Mouse (Mus musculus): Measurements from ENCODE around the gene Serpina3j. TPM values are rescaled to one million over a fixed set of nuclear protein-coding genes. Genes with fewer than 3 reads are reported as not detected.

Gene Serpina3j
- 0.11 and 3.6 TPM in 2 replicates for polyA plus RNA-seq (2012; rRNA removed; ENCODE audit: low replicate concordance)

DNA sequence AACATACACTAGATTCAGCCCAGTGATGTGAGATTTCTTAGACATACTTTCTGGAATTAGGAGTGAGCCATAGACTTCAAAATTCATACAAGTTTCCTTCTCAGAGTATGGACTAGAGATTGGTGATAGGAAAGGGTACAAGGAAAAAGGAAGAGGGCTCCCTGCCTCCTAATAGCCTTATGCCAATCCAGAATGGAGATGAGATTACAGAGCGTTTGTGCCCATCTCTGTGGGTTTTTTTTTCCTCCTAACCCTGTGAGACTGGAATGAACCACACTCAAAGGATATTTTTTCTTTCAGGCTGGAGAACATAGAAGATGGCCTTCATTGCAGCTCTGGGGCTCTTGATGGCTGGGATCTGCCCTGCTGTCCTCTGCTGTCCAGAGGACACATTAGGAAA lies at the start of gene Serpina3j:
Gene Serpina3j (plus strand): TSS at position 301 of the 400 bp plus-strand sequence.

DNA sequence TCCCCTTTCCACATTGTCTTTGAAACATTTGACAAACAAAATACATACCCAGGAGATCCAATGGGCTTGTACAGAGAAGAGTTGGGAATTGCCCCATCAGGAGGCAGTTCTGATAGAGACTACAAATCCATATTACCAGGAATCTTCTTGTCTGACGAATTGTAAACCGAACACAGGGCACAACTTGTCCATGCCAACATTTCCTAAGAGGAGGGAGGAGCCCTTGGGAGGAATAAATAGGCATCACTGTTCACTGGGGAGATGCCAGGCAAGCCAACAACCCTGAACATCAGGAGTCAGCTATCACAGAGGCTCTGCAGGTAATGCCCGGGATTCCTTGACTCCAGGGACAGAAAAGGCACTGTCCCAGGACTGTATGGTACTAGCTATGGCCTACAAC lies 23.9 kb downstream of the Serpina3j start, which contains the start of the genes Serpina3k and Serpina3m:
Gene Serpina3k (plus strand): TSS at position 261 of the 400 bp plus-strand sequence.
Gene Serpina3m (plus strand): TSS at position 261 of the 400 bp plus-strand sequence.

Other genes starting within 250 kb of the Serpina3j start
- not detected in 2 replicates for gene Serpina5, start 213.4 kb upstream of the Serpina3j start, polyA plus RNA-seq (2012; rRNA removed; ENCODE audit: low replicate concordance)
- gene Serpina3a, start 201.8 kb upstream of the Serpina3j start, polyA plus RNA-seq (2012; rRNA removed; ENCODE audit: low replicate concordance), result not detected in 2 replicates
- gene Serpina3b, start 186.6 kb upstream of the Serpina3j start, polyA plus RNA-seq (2012; rRNA removed; ENCODE audit: low replicate concordance), result 9.5 TPM in 1 of 2 replicates, not detected in the other
- gene Serpina3c, start 160.7 kb upstream of the Serpina3j start, polyA plus RNA-seq (2012; rRNA removed; ENCODE audit: low replicate concordance), result 28.4 and 61.8 TPM in 2 replicates
- 2.5 and 3.2 TPM in 2 replicates for gene Serpina3f, start 100.0 kb upstream of the Serpina3j start, polyA plus RNA-seq (2012; rRNA removed; ENCODE audit: low replicate concordance)
- 38.8 and 52.0 TPM in 2 replicates for gene Serpina3g, start 78.3 kb upstream of the Serpina3j start, polyA plus RNA-seq (2012; rRNA removed; ENCODE audit: low replicate concordance)
- 0.51 and 1.2 TPM in 2 replicates for gene Serpina3i, start 51.4 kb upstream of the Serpina3j start, polyA plus RNA-seq (2012; rRNA removed; ENCODE audit: low replicate concordance)
- 0.52 and 9.6 TPM in 2 replicates for gene Serpina3k, start 23.9 kb downstream of the Serpina3j start, polyA plus RNA-seq (2012; rRNA removed; ENCODE audit: low replicate concordance)
- gene Serpina3m, start 23.9 kb downstream of the Serpina3j start, polyA plus RNA-seq (2012; rRNA removed; ENCODE audit: low replicate concordance), result 0.65 and 0.96 TPM in 2 replicates
- 120 and 265 TPM in 2 replicates for gene Serpina3n, start 92.2 kb downstream of the Serpina3j start, polyA plus RNA-seq (2012; rRNA removed; ENCODE audit: low replicate concordance)
- gene Gsc, start 158.8 kb downstream of the Serpina3j start, polyA plus RNA-seq (2012; rRNA removed; ENCODE audit: low replicate concordance), result 5.6 and 14.7 TPM in 2 replicates